Mouse (Mus musculus): ENCODE measurements around the gene Hsd17b1. TPM values are rescaled to one million over a fixed set of nuclear protein-coding genes. Genes with fewer than 3 reads are reported as not detected.

Gene Hsd17b1
- 0.35 and 0.42 TPM in 2 replicates for polyA plus RNA-seq (2012; rRNA removed)

GRCm38 (mm10) chr11:101078121-101078520 is at the start of gene Hsd17b1:
TSS of gene Hsd17b1 (plus strand) at chr11:101078411.

GRCm38 (mm10) chr11:101069391-101070188 is 8.6 kb upstream of the Hsd17b1 start, which contains the start of gene Naglu:
TSS of gene Naglu (plus strand) at chr11:101070012.

GRCm38 (mm10) chr11:101082208-101083082 is 4.2 kb downstream of the Hsd17b1 start, which contains the start of gene Coasy:
TSS of gene Coasy (plus strand) at chr11:101082565.

GRCm38 (mm10) chr11:101086756-101087681 is 8.8 kb downstream of the Hsd17b1 start, which contains the start of gene Mlx:
TSS of gene Mlx (plus strand) at chr11:101087277.

GRCm38 (mm10) chr11:101095314-101096024 is 17.3 kb downstream of the Hsd17b1 start, which contains the start of gene Psmc3ip:
TSS of gene Psmc3ip (minus strand) at chr11:101095436.

GRCm38 (mm10) chr11:101119761-101120544 is 41.7 kb downstream of the Hsd17b1 start, which contains the start of the genes Retreg3 and Tubg1:
TSS of gene Retreg3 (minus strand) at chr11:101119893.
TSS of gene Tubg1 (plus strand) at chr11:101119938.

Other genes with a start within 250 kb of the Hsd17b1 start
- gene Stat5b, start 227.7 kb upstream of the Hsd17b1 start, polyA plus RNA-seq (2012; rRNA removed), result 13.3 and 16.0 TPM in 2 replicates
- 5.8 and 6.9 TPM in 2 replicates for gene Stat5a, start 219.1 kb upstream of the Hsd17b1 start, polyA plus RNA-seq (2012; rRNA removed)
- gene Stat3, start 138.9 kb upstream of the Hsd17b1 start, polyA plus RNA-seq (2012; rRNA removed), result 33.5 and 39.3 TPM in 2 replicates
- gene Cavin1, start 107.5 kb upstream of the Hsd17b1 start, polyA plus RNA-seq (2012; rRNA removed), result 14.0 and 15.8 TPM in 2 replicates
- 20.6 and 24.1 TPM in 2 replicates for gene Atp6v0a1, start 69.0 kb upstream of the Hsd17b1 start, polyA plus RNA-seq (2012; rRNA removed)
- gene Naglu, start 8.4 kb upstream of the Hsd17b1 start, polyA plus RNA-seq (2012; rRNA removed), result 9.4 and 9.9 TPM in 2 replicates
- 30.0 and 30.3 TPM in 2 replicates for gene Coasy, start 4.2 kb downstream of the Hsd17b1 start, polyA plus RNA-seq (2012; rRNA removed)
- 19.0 and 21.5 TPM in 2 replicates for gene Mlx, start 8.9 kb downstream of the Hsd17b1 start, polyA plus RNA-seq (2012; rRNA removed)
- gene Psmc3ip, start 17.0 kb downstream of the Hsd17b1 start, polyA plus RNA-seq (2012; rRNA removed), result 7.1 and 7.6 TPM in 2 replicates
- 23.5 and 24.3 TPM in 2 replicates for gene Retreg3, start 41.5 kb downstream of the Hsd17b1 start, polyA plus RNA-seq (2012; rRNA removed)
- 6.0 and 6.3 TPM in 2 replicates for gene Tubg1, start 41.5 kb downstream of the Hsd17b1 start, polyA plus RNA-seq (2012; rRNA removed)
- gene Tubg2, start 77.5 kb downstream of the Hsd17b1 start, polyA plus RNA-seq (2012; rRNA removed), result 0.12 and 0.20 TPM in 2 replicates
- gene Cntnap1, start 92.1 kb downstream of the Hsd17b1 start, polyA plus RNA-seq (2012; rRNA removed), result 0.21 and 0.28 TPM in 2 replicates
- gene Plekhh3, start 92.9 kb downstream of the Hsd17b1 start, polyA plus RNA-seq (2012; rRNA removed), result 2.0 and 2.4 TPM in 2 replicates
- gene Ccr10, start 97.0 kb downstream of the Hsd17b1 start, polyA plus RNA-seq (2012; rRNA removed), result 0.04 and 0.05 TPM in 2 replicates
- 9.2 and 11.0 TPM in 2 replicates for gene Ezh1, start 148.1 kb downstream of the Hsd17b1 start, polyA plus RNA-seq (2012; rRNA removed)
- gene Ramp2, start 167.6 kb downstream of the Hsd17b1 start, polyA plus RNA-seq (2012; rRNA removed), result 26.7 and 28.2 TPM in 2 replicates
- gene Vps25, start 175.3 kb downstream of the Hsd17b1 start, polyA plus RNA-seq (2012; rRNA removed), result 33.1 and 34.1 TPM in 2 replicates
- 1.9 and 2.9 TPM in 2 replicates for gene Wnk4, start 182.2 kb downstream of the Hsd17b1 start, polyA plus RNA-seq (2012; rRNA removed)
- gene Cntd1, start 200.6 kb downstream of the Hsd17b1 start, polyA plus RNA-seq (2012; rRNA removed), result 0.25 and 0.51 TPM in 2 replicates
- gene Coa3, start 200.7 kb downstream of the Hsd17b1 start, polyA plus RNA-seq (2012; rRNA removed), result 47.0 and 49.6 TPM in 2 replicates
- 49.6 and 53.3 TPM in 2 replicates for gene Becn1, start 223.9 kb downstream of the Hsd17b1 start, polyA plus RNA-seq (2012; rRNA removed)
- 75.2 and 83.4 TPM in 2 replicates for gene Psme3, start 237.8 kb downstream of the Hsd17b1 start, polyA plus RNA-seq (2012; rRNA removed)
- 3.0 and 3.2 TPM in 2 replicates for gene Aoc2, start 246.7 kb downstream of the Hsd17b1 start, polyA plus RNA-seq (2012; rRNA removed)